Mouse (Mus musculus) testis, adult 2 months (tissue): ENCODE data around the gene Nedd9. TPM values are rescaled to one million over a fixed set of nuclear protein-coding genes. Genes with fewer than 3 reads are reported as not detected.

Source experiments
- H3K27ac ChIP-seq: fragments of 200-500 bp; 2 replicates; pipeline ENCODE4 v1.5.1; 2012; ENCODE audit warnings: low read depth, low read length; ENCODE audit not compliant: control insufficient read depth, insufficient read depth
- H3K27me3 ChIP-seq: fragments of 200-500 bp; 2 replicates; pipeline ENCODE4 v1.6.1; 2012; ENCODE audit warnings: mild to moderate bottlenecking, low read length, moderate library complexity; ENCODE audit not compliant: control insufficient read depth, insufficient read depth
- H3K36me3 ChIP-seq: fragments of 200-500 bp; 2 replicates; pipeline ENCODE4 v1.6.1; 2012; ENCODE audit warnings: mild to moderate bottlenecking, low read length; ENCODE audit not compliant: control insufficient read depth, insufficient read depth
- H3K4me1 ChIP-seq: fragments of 200-500 bp; 2 replicates; pipeline ENCODE4 v1.6.1; 2012; ENCODE audit warnings: low read length; ENCODE audit not compliant: control insufficient read depth, insufficient read depth
- H3K4me3 ChIP-seq: fragments of 200-500 bp; 2 replicates; pipeline ENCODE4 v1.5.1; 2012; ENCODE audit warnings: low read depth, mild to moderate bottlenecking, low read length, moderate library complexity, mixed read lengths; ENCODE audit not compliant: control insufficient read depth
- CTCF ChIP-seq: fragments of 200-500 bp; IDR thresholded peaks from 2 replicates; pipeline ENCODE4 v1.5.1; 2012; ENCODE audit warnings: low read depth, mild to moderate bottlenecking, inconsistent platforms, low read length, moderate library complexity; ENCODE audit not compliant: control insufficient read depth, insufficient read depth, insufficient replicate concordance
- POLR2A ChIP-seq: fragments of 200-500 bp; IDR thresholded peaks from 2 replicates; pipeline ENCODE4 v1.6.1; 2012; ENCODE audit warnings: low read depth, mild to moderate bottlenecking, inconsistent platforms, low read length, moderate library complexity; ENCODE audit not compliant: control insufficient read depth
- polyA plus RNA-seq: library from polyadenylated mRNA; depleted of rRNA; stranded (reverse); fragments of >200 nt; gene quantifications from 2 replicates; pipeline ENCODE4 v1.2.3, GENCODE M21; 2012; rRNA removed

Gene Nedd9
- polyA plus RNA-seq = 3.0 and 3.3 TPM in 2 replicates

DNA sequence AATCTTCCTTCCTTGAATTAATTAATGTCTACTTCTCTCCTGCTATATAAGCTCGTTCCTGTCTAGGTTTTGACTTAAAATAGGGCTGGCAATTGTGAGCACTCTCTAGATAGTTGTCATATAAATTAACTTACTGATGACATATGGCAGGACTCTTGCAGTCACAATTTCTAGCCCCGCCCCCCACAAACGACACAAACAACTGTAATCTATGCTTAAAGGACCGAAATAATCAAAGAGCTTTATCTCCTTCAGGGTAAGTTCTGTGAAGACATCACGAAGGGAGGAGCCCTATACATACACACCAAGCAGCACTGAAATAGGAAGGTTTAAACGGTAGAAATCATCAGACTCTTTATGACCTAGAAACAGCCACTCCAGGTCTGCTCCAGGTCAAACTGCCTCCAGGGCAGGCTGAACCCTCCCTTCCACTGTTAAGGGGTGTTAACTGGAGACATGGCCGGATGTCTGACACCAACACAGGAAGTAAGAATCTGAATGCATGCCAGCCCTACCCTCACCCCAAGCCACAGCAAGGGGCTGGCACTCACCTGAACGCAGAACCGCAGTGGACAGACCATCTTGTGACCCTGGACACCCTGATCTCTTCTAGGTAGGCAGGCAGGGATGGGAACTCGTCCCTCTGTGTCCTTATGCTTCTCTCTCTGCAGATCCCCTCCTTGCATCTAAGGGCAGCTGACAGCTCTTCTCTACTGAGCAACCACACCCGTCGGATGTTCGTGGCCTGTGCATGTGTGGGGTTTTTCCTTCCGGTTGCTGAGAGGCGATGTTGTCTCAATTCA is at the start of gene Nedd9:
Nedd9 (minus strand) TSS at position 757 of the 803 bp plus-strand sequence.
- Histone ChIP-seq H3K4me1 (no peaks in the 10 kb centered on the region), H3K4me3 (no peak within 1 kb of the TSS), H3K27ac (no peak within 1 kb of the TSS), H3K27me3 (no peaks in the 10 kb centered on the region), H3K36me3 (no peaks in the 10 kb centered on the region)
- TF ChIP-seq CTCF (no peak), POLR2A (no peak)

DNA sequence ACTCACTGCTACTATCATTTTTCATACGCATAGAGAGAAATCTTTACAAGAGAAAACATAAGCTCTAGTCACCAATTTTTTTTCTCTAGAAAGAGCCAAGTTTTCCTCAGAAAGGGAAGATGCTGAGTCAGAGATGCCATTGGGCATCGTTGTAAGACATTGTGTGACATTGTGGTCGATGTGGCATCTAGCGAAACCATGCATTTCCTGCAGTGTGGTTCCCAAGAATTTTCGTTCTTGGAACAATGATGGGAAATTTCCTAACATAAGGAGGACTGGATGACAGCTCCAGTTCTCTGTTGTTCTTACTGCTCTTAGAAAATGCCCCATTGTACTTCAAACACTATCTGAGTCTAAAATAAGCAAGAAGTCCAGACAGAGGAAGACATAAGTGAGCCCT is 45.5 kb upstream of the Nedd9 start:
- TF ChIP-seq CTCF (no peak), POLR2A (no peak)
- Histone ChIP-seq H3K27me3 (no peaks in the 10 kb centered on the region), H3K4me3 (no peak overlapping the region), H3K27ac (no peak overlapping the region), H3K36me3 (no peaks in the 10 kb centered on the region), H3K4me1 (no peaks in the 10 kb centered on the region)

DNA sequence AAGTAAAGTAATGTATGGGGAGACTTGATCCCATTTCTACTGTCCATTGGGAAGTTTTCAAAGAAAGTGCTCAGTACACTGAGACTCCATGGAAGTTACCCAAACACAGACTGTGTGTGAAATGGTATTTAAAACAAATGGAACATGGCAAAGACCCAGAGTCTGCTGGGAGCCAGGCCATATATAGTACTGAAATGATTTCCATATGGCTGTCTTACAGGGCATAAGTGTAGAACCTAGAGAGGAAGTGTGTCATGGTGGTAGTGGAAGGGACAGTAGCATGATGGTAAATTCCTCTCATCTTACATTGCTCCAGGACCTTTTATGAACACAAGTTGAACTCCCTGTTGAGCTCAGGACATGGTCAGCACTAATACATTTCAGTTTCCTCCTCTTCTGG is 43.2 kb upstream of the Nedd9 start:
- Histone ChIP-seq H3K4me1 (no peaks in the 10 kb centered on the region), H3K27ac (no peak overlapping the region), H3K27me3 (no peaks in the 10 kb centered on the region), H3K4me3 (no peak overlapping the region), H3K36me3 (no peaks in the 10 kb centered on the region)
- no peak for TF ChIP-seq POLR2A
- no peak for TF ChIP-seq CTCF

DNA sequence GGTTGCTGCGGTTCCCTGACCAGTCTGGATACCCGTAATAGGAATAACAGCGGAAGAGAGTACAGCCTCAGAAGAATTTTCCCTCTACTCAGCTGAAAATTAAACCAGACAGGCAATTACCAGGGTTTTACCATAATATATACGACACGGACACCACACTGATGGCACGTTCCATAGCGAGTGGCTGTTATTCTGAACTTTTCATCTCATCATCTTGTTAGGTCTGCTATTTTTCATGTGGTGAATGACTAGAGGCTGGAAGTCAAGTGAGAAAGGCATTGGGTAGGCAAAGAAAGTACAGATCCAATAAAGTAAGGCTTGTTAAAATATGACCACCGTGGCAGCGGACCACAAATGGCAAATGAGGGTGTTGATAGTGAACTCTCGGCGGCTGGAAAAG is 37.0 kb upstream of the Nedd9 start:
- Histone ChIP-seq H3K4me1 (no peaks in the 10 kb centered on the region), H3K27ac (no peak overlapping the region), H3K27me3 (no peaks in the 10 kb centered on the region), H3K36me3 (no peaks in the 10 kb centered on the region), H3K4me3 (no peak overlapping the region)
- TF ChIP-seq CTCF = no peak
- TF ChIP-seq POLR2A = no peak

DNA sequence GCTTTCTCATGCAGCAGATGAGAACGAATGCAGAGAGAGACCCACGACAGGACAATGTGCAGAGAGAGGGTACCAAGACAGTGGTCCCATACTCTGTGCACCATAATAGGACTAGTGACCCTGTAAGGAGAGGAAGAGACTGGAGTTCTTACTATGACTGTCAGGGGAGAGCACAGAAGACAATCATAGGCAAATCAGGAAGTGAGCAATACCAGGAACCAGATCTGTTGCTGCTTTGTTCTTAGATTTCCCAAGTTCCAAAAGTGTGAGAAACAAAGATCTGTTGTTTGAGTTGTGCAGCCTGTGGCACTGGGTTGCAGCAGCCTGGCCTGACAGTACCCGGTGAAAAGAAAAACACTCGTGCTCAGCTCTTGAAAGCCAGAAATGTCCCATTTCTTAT is 34.1 kb upstream of the Nedd9 start:
- Histone ChIP-seq H3K4me3 (no peak overlapping the region), H3K27me3 (no peaks in the 10 kb centered on the region), H3K27ac (no peak overlapping the region), H3K4me1 (no peaks in the 10 kb centered on the region), H3K36me3 (no peaks in the 10 kb centered on the region)
- TF ChIP-seq POLR2A = no peak
- TF ChIP-seq CTCF = no peak

DNA sequence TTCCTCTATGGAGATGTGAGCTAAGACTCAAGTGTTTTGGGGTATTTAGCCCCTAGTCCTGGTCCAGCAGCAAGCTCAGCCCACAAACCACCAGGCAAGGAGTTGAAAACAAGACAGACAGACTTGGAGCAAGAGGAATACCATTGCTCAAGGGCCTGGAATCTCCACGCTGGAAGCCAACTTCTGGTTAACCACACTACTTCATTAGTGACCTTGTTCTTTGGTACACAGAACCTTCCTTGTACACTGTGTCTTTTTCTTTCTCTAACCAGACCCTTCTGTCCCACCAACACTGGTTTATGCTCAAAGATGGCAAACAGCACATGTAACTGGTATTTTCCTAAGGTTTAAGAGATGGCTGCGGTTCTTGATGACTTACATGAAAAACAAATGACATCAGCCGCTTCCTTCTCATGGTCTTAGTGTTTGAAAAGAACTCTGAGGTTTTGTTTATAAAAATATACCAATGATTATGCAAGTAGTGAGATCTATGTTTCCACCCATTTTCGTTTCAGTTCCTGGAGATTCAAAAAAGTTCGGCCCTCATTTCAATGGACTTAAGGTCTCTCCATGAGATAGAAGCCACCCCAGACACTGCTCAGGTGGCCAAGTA is 33.5 kb upstream of the Nedd9 start:
- H3K27ac ChIP-seq = no peak overlapping the region
- no peak overlapping the region for H3K4me3 ChIP-seq
- TF ChIP-seq POLR2A (no peak), CTCF (no peak)
- H3K27me3 ChIP-seq = no peaks in the 10 kb centered on the region
- no peaks in the 10 kb centered on the region for H3K4me1 ChIP-seq
- H3K36me3 ChIP-seq = no peaks in the 10 kb centered on the region

DNA sequence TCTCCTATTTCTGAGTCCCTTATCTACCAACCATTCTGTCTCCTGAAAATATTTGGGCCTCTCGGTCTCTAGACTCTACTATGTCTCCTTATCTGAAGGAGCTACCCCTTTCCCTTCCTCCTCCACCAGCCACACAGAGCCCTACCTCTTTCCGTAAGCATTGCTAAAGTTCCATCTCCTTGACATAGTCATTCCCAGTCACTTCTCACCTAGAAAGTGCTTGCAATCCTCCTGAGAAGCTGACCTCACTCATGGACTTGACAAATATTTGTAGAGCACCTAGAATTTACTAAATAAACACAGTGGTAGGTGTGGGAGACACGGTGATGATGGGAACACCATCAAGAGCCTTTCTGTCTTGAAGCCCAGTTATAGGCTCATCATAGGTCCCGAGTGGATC is 32.6 kb upstream of the Nedd9 start:
- Histone ChIP-seq H3K4me1 (no peaks in the 10 kb centered on the region), H3K27me3 (no peaks in the 10 kb centered on the region), H3K4me3 (no peak overlapping the region), H3K36me3 (no peaks in the 10 kb centered on the region), H3K27ac (no peak overlapping the region)
- TF ChIP-seq CTCF = no peak
- no peak for TF ChIP-seq POLR2A
